In genomic region chr4:127900893-127901456, GRCm38 (mm10) we compare ENCODE assay signal across 18 mouse cellular contexts.
"Had no signal": no experiment of that assay in that cellular context is flagged by ENCODE, and none has a peak within 500 bp of the region (broad histone marks: within the 10 kb centered on the region; RNA-seq: fewer than 3 reads in every experiment).

No protein-coding gene starts in this region.

- H3K9me3 ChIP-seq: midbrain, embryonic 10.5 days; midbrain, embryonic 12.5 days; neural tube, embryonic 13.5 days; neural tube, embryonic 15.5 days had no signal

- H3K27ac ChIP-seq: midbrain, embryonic 10.5 days; midbrain, embryonic 12.5 days; neural tube, embryonic 13.5 days; neural tube, embryonic 15.5 days had no signal

- H3K4me1 ChIP-seq: midbrain, embryonic 10.5 days; midbrain, embryonic 12.5 days; neural tube, embryonic 13.5 days; neural tube, embryonic 15.5 days had no signal

- H3K27me3 ChIP-seq: midbrain, embryonic 12.5 days; neural tube, embryonic 13.5 days; neural tube, embryonic 15.5 days had no signal

- H3K4me3 ChIP-seq: midbrain, embryonic 10.5 days; midbrain, embryonic 12.5 days; myocyte; neural tube, embryonic 13.5 days; neural tube, embryonic 15.5 days had no signal

- DNase-seq: lung, embryonic 14.5 days; lung, postnatal 10 days; lung, postnatal 4 days; midbrain, embryonic 14.5 days; retina, postnatal 1 day; right cerebral cortex, adult 18-20 months; right cerebral cortex, postnatal 25 days; right cerebral cortex, postnatal 4 days; spleen, adult 18-20 months; thymus, adult 18-20 months; thymus, postnatal 14 days; thymus, postnatal 36 days had no signal

- H3K4me2 ChIP-seq: lung, embryonic 14.5 days; midbrain, embryonic 12.5 days; neural tube, embryonic 13.5 days; neural tube, embryonic 15.5 days had no signal

- ATAC-seq: midbrain, embryonic 16.5 days had no signal

- H3K9ac ChIP-seq: lung, embryonic 14.5 days; midbrain, embryonic 12.5 days; neural tube, embryonic 13.5 days; neural tube, embryonic 15.5 days had no signal

- H3K36me3 ChIP-seq: midbrain, embryonic 10.5 days; midbrain, embryonic 12.5 days; neural tube, embryonic 13.5 days; neural tube, embryonic 15.5 days had no signal
